Mouse (Mus musculus) stomach, postnatal 0 days (tissue): ENCODE data around the gene Arrdc5. TPM values are rescaled to one million over a fixed set of nuclear protein-coding genes. Genes with fewer than 3 reads are reported as not detected.

Experiments
- ATAC-seq: fragments of 200-750 bp; cut with Nextera tagmentation; 2 replicates; pipeline ENCODE4 v1.8.0; 2017; ENCODE audit not compliant: low FRiP score, low TSS enrichment
- DNase-seq: peaks from one replicate; pipeline ENCODE4 v3.0.0-alpha.2; 2016; ENCODE audit warnings: low spot score
- H3K27ac ChIP-seq: fragments of 300-500 bp; sonication (generic); replicated peaks from 2 replicates; pipeline ENCODE4 v1.5.1; 2014; ENCODE audit warnings: mild to moderate bottlenecking, control low read depth
- H3K27me3 ChIP-seq: fragments of 300-500 bp; sonication (generic); 2 replicates; pipeline ENCODE4 v1.6.1; 2014; ENCODE audit warnings: low read length; ENCODE audit not compliant: control insufficient read depth, insufficient read depth
- H3K36me3 ChIP-seq: fragments of 300-500 bp; sonication (generic); 2 replicates; pipeline ENCODE4 v1.6.1; 2014; ENCODE audit warnings: low read length, mixed read lengths; ENCODE audit not compliant: control insufficient read depth, insufficient read depth
- H3K4me1 ChIP-seq: fragments of 300-500 bp; sonication (generic); replicated peaks from 2 replicates; pipeline ENCODE4 v1.6.1; 2014; ENCODE audit warnings: antibody characterized with exemption; ENCODE audit not compliant: control insufficient read depth, insufficient read depth
- H3K4me2 ChIP-seq: fragments of 300-500 bp; sonication (generic); replicated peaks from 2 replicates; pipeline ENCODE4 v1.6.1; 2014; ENCODE audit warnings: low read depth, mild to moderate bottlenecking, control low read depth, moderate library complexity
- H3K4me3 ChIP-seq: fragments of 300-500 bp; sonication (generic); 2 replicates; pipeline ENCODE4 v1.5.1; 2014; ENCODE audit warnings: low read depth, low read length, control low read depth
- H3K9ac ChIP-seq: fragments of 300-500 bp; sonication (generic); 2 replicates; pipeline ENCODE4 v1.6.1; 2014; ENCODE audit warnings: mild to moderate bottlenecking, low read length, control low read depth, mixed read lengths
- H3K9me3 ChIP-seq: fragments of 300-500 bp; sonication (generic); 2 replicates; pipeline ENCODE4 v1.6.1; 2016; ENCODE audit warnings: low read length; ENCODE audit not compliant: control insufficient read depth
- CTCF ChIP-seq: IDR thresholded peaks from 2 replicates; pipeline ENCODE4 v1.5.1; 2016; ENCODE audit warnings: antibody characterized with exemption, low read depth, mild to moderate bottlenecking, moderate library complexity
- EP300 ChIP-seq: optimal IDR thresholded peaks from 2 replicates; pipeline ENCODE3; 2016; ENCODE audit warnings: antibody characterized with exemption
- WGBS: fragments of 180-500 bp; shearing (Covaris S2); extraction: QIAGEN DNeasy Blood & Tissue Kit; methylation state at CpG from one replicate; pipeline ENCODE4 v1.1.7; 2014; 5-methylcytosine and 5-hydroxymethylcytosine counted together
- polyA plus RNA-seq: library from polyadenylated mRNA; unstranded; fragments of >200 nt; fragmentation: Nextera tagmentation; extraction: Ambion mirVana; gene quantifications from 2 replicates; pipeline ENCODE4 v1.2.1, GENCODE M21; 2015

The Arrdc5 gene
- polyA plus RNA-seq, 1 experiment from 2014 or later: not detected

DNA sequence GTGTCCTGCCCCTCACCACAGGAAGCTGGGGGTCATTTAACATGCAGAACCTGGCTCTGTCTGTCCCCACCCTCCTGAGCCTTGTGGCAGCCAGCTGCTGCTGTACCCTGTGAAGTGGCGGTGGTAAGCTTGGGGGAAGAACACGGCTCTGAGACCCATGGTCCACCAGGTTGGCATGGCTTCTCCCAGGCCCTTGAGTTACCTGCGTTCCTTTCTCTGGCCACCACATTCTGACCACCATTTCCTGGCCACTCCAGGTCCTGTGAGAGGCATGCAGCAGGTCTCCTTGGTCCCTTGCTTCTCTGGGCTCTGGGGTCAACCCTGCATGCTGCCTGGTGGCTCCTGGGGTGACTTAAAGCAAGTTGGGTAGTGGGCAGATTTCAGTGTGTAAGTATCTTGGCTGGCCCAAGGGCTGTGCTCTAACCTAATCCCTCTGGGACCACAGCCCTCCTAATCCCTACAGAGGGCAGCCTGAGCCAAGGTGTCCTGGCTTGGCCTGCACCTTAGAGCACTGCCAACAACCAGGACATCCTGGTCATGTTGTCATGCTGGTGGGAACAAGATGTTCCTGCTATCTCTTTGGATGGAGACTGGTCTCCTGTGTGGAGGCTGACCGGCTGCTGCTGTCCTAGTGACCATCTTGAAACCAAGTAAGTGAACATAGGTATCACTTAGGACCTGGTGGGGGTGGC, 7.4 kb downstream of the Arrdc5 start, which contains the start of gene Plin3:
Gene Plin3, minus strand, starts transcription at position 343 of the 692 bp plus-strand sequence.
- Histone ChIP-seq H3K27me3 (no peaks in the 10 kb centered on the region), H3K4me2 (no peak within 1 kb of the TSS), H3K36me3 (no peaks in the 10 kb centered on the region), H3K4me3 (no peak within 1 kb of the TSS), H3K27ac (peak within 1 kb of the TSS; percentile 94), H3K9me3 (no peaks in the 10 kb centered on the region), H3K9ac (peak within 1 kb of the TSS; percentile 62; the same call in 1 of the 2 replicates), H3K4me1 (peaks cover 5% of the 10 kb centered on the region; the same call in 1 of the 2 replicates)
- TF ChIP-seq EP300 (no peak), CTCF (no peak)
- DNase-seq (no peak), ATAC-seq (no peak)
- WGBS: 97% methylated on average over 4 of the region's 4 CpGs

DNA sequence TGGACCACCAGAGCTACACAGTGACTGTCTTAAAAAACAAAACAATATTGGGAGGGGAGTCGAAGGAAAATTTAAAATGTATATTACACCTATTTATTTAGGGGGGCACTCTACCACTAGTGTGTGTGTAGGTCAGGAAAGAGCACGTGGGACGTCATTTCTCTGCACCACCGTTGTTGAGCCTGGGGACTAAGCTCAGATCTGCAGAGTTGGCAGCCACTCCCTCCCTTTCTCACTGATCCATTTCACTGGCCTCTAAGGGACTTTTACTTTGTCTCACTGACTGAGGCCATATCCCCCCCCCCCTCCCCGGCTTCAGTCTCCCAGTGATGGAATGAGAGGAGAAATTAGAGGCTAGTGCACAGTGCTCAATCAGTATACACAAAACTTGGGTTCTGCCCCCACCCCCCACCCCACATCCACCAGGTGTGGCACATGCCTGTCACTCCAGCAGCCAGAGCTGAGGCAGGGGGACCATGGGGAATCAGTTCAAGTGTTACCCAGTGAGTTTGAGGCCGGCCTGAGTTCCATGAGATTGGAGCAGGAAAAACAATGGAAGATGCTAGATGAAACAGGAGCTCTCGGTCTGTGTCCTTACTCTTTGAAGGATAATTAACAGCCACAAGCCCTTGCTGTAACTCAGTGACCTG, 8.1 kb downstream of the Arrdc5 start:
- no peak overlapping the region for H3K4me3 ChIP-seq
- no peak for ATAC-seq
- 81% methylated on average over 7 of the region's 7 CpGs for WGBS
- no peak for DNase-seq
- no peaks in the 10 kb centered on the region for H3K36me3 ChIP-seq
- no peaks in the 10 kb centered on the region for H3K9me3 ChIP-seq
- no peak for TF ChIP-seq CTCF
- TF ChIP-seq EP300: no peak
- H3K9ac ChIP-seq: peak overlapping the region; percentile 62; the same call in 1 of the 2 replicates
- no peak overlapping the region for H3K4me2 ChIP-seq
- H3K27me3 ChIP-seq: no peaks in the 10 kb centered on the region
- peaks cover 6% of the 10 kb centered on the region; the same call in 1 of the 2 replicates for H3K4me1 ChIP-seq
- H3K27ac ChIP-seq: peak overlapping the region; percentile 94

DNA sequence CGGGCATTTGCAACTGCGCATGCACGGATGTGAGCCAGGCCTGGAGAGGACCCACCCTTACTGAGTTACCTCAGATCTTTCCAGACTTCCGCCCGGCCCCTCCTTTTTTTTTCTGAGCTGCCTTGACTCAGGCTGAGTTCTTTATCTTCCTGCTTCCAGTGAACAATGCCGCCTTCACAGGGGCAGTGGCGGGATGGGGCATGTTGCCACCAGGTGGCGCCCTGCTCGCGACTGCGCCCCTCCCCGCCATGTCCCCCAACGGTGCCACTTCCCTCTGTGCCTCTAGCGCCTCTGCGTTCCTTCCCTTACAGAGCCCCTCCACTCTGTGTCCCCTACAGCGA, 8.9 kb downstream of the Arrdc5 start:
- WGBS: under 1% methylated on average over 16 of the region's 16 CpGs
- Histone ChIP-seq H3K4me1 (peaks cover 6% of the 10 kb centered on the region; the same call in 1 of the 2 replicates), H3K9me3 (no peaks in the 10 kb centered on the region), H3K4me2 (peak overlapping the region; percentile 75), H3K4me3 (peak overlapping the region; percentile 21; the same call in 1 of the 2 replicates), H3K9ac (peak overlapping the region; percentile 68), H3K36me3 (peaks cover 3% of the 10 kb centered on the region; the same call in 1 of the 2 replicates), H3K27me3 (no peaks in the 10 kb centered on the region), H3K27ac (peak overlapping the region; percentile 94)
- ATAC-seq: peak; percentile 92
- TF ChIP-seq EP300: peak; percentile 70
- TF ChIP-seq CTCF: peak; percentile 95
- DNase-seq: peak; percentile 93

- Histone ChIP-seq H3K4me3 (peak overlapping the region; percentile 59), H3K36me3 (peaks cover 8% of the 10 kb centered on the region), H3K4me2 (peak overlapping the region; percentile 75), H3K9me3 (no peaks in the 10 kb centered on the region), H3K9ac (peak overlapping the region; percentile 68), H3K27ac (peak overlapping the region; percentile 94), H3K4me1 (peaks cover 6% of the 10 kb centered on the region; the same call in 1 of the 2 replicates), H3K27me3 (no peaks in the 10 kb centered on the region)
- TF ChIP-seq EP300 (peak; percentile 90), CTCF (no peak)
- WGBS: 3% methylated on average over 17 of the region's 17 CpGs
- ATAC-seq (peak; percentile 88), DNase-seq (peak; percentile 97)
Observed at GRCm38 (mm10) chr17:56290388-56291170, 9.5 kb downstream of the Arrdc5 start.

GRCm38 (mm10) chr17:56289371-56290331, 10.4 kb downstream of the Arrdc5 start:
- Histone ChIP-seq H3K4me3 (peak overlapping the region; percentile 59), H3K9ac (peak overlapping the region; percentile 68), H3K36me3 (peaks cover 16% of the 10 kb centered on the region), H3K4me1 (peaks cover 6% of the 10 kb centered on the region; the same call in 1 of the 2 replicates), H3K27ac (peak overlapping the region; percentile 94), H3K9me3 (no peaks in the 10 kb centered on the region), H3K27me3 (no peaks in the 10 kb centered on the region), H3K4me2 (peak overlapping the region; percentile 75)
- WGBS: 3% methylated on average over 23 of the region's 23 CpGs
- DNase-seq (peak; percentile 80), ATAC-seq (peak; percentile 25)
- no peak for TF ChIP-seq CTCF
- TF ChIP-seq EP300: no peak
